Mouse (Mus musculus) lung, adult 18-20 months (tissue): Measurements from ENCODE around the gene Gm21987.
A peak's percentile ranks its signal among the peaks of the same experiment; 100 is the strongest.
"Not testable (repeated sequence)": the region's sequence is repeated elsewhere in the genome, so short reads cannot be mapped to it uniquely, and the experiment has no call there.

Source experiments
- DNase-seq, 2 experiments: peaks; one replicate each; pipeline ENCODE4 v3.0.0; 2022; ENCODE audit warnings: mixed read lengths in 2 of 2

Gm21987 gene

GRCm38 (mm10) chr16:38346529-38347325 is at the start of gene Gm21987, which contains the start of gene Cox17:
TSS of gene Gm21987 (plus strand) at chr16:38347040.
TSS of gene Cox17 (plus strand) at chr16:38346991.
- DNase-seq: peak; percentile 95 to 97

- DNase-seq: no peak
These were observed 48.4 kb upstream of the Gm21987 start for GRCm38 (mm10) chr16:38298410-38298809.

GRCm38 (mm10) chr16:38302367-38302766 is 44.5 kb upstream of the Gm21987 start:
- DNase-seq: no peak

DNA sequence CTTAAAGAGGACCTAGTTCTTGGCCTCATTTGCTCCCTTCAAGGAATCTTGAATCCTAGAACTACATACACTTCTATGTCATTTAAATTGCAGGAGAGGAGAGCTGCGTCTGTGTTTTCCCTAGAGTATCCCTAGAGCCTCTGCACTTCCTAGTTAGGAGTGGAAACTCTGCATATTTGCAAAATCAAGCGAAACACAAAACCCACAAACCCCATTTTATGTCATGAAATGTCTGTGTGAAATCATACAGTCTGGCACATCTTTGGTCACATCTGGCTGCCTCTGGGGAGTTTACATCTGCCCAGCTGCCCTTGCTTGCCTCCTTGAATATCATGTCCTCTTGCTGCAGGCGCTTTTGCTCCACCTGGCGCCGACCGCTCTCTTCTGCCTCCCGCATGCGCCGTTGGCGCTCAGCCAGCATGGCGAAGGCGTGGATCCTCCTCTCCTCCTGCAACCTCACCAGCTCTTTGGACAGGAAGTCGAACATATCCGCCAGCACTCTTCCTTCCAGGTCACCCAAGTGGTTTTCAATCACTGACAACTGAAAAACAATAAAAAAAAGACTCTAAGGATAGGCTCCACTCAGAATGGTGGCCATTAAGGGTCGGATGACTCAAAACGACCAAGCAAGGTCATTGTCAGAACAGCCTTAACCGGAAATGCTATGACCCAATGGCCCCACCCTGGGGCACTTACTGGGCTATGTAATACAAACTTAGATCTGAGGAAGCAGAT is 42.2 kb upstream of the Gm21987 start:
- peak; percentile 51 to 58 for DNase-seq

- DNase-seq: no peak
These were observed 40.1 kb upstream of the Gm21987 start for GRCm38 (mm10) chr16:38306571-38307220.

- DNase-seq: no peak
These were observed 39.6 kb upstream of the Gm21987 start for GRCm38 (mm10) chr16:38307221-38307605.

DNA sequence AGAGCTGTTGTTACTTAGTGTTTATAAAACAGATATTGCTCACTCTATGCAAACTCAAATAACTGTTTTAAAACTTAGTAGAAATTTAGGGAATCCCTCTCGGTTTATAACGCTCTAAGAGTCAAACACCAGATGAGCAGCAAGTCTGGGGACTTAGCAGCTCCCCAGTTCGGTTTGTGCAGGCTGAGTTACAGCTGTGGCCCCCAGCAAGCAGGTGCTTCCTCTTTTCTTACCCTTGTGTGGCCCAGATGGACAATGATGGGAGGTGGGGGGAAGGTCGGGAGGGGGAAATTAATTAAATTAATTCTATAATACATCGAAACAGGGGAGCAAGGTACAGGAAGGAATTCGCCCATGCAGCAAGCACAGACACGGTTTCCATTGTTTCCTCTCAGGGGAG is 39.2 kb upstream of the Gm21987 start:
- no peak for DNase-seq

- no peak for DNase-seq
These were observed 38.6 kb upstream of the Gm21987 start for GRCm38 (mm10) chr16:38308195-38308594.

GRCm38 (mm10) chr16:38318492-38318891 is 28.3 kb upstream of the Gm21987 start:
- DNase-seq: no peak

- DNase-seq: no peak
These were observed 27.8 kb upstream of the Gm21987 start for GRCm38 (mm10) chr16:38319087-38319486.

- peak in 1 of 2 experiments; percentile 39 for DNase-seq
These were observed 25.3 kb upstream of the Gm21987 start for GRCm38 (mm10) chr16:38321452-38321935.

DNA sequence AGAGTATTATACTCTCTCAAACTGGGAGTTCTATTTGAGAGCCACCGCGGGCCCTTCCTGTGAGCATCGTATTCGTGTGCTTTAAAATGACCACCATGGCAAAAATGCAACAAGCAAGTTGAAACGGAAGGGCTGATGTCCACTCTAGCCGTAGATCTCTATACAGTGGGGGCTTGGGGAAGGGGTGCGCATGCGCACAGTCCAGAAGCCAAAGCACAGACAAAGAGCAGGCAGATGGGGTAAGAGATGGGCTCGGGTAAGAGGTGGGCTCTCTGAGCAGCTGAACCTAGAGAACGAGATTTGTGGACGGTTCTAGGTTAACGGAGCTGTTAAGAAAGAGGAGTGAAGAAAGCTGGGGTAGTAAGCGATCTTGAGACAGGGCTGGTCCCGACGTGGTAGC is 22.5 kb upstream of the Gm21987 start:
- DNase-seq: no peak

GRCm38 (mm10) chr16:38326778-38327397 is 20.0 kb upstream of the Gm21987 start:
- no peak for DNase-seq

DNA sequence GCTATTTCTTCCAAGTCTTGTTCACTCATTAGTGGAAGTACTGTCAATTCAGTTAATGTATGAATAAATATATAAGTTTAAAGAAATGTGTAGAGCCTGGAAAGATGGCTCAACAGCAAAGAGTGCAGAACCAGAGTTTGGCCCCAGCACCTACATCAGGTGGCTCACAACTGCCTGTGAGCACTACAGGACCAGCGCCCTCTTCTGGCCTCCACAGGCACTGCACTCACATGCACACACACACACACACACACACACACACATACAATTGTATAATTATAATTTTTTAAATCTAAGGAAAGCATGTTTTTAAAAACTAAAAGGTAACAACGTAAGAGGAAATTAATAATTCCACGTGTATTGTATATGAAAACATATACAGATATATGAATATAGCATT is 17.5 kb upstream of the Gm21987 start:
- DNase-seq: no peak

- DNase-seq: no peak
These were observed 12.4 kb upstream of the Gm21987 start for GRCm38 (mm10) chr16:38334431-38334830.

DNA sequence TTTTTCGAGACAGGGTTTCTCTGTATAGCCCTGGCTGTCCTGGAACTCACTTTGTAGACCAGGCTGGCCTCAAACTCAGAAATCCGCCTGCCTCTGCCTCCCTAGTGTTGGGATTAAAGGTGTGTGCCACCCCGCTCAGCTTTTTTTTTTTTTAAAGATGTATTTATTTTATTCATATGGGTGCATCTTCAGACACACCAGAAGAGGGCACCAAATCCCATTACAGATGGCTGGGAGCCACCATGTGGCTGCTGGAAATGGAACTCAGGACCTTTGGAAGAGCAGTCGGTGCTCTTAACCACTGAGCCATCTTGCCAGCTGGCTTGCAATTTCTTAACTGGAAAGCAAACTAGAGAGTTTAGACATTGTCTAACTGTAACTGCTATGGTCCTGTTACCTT is 8.8 kb upstream of the Gm21987 start:
- DNase-seq: not testable (repeated sequence)

DNA sequence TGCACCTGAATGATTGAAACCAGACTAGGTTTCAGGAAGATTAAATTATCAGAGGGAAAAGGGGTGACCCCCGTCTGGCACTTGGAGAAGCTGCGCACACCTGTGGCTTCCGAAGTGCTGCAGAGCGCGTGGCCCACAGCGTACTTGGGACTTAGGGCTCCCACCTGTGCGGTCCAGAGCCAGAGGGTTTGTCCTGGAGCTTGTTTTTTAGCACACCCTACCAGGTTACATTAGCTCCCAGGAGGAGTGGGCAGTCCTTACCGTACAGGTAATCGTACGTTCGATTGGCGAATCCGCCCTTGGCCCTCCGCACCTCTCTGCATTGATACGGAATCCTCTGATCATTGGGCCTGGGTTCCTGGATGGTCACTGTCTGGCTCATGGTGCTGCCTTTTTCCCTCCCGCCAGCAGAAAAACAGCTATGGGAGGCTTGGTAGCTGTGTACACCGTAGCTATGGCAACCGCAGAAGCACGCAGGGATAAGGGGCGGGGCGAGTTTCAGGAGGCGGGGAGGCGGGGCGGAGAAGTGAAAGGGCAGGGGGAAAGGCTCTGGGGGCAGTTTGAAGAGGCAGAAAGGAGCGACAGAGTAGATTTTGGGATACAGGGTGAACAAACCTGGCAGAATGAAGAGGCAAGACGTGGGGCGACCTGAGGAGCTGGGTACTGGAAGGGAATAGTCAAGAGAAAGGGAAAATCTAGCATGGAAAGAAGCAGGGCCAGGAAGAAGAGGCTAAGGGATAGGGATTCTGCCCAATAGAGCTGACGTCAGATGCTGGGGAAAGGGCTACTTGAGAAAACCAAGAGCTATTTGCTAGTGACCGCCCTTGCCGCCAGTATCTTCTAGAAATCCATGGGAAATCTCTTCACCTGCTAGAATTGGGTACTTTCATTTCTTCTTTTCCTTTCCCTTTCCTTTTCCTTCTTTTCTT is 5.2 kb upstream of the Gm21987 start, which contains the start of gene Maats1:
Gene Maats1, minus strand, starts transcription at position 748 of the 929 bp plus-strand sequence.
- DNase-seq: peak; percentile 79 to 87

DNA sequence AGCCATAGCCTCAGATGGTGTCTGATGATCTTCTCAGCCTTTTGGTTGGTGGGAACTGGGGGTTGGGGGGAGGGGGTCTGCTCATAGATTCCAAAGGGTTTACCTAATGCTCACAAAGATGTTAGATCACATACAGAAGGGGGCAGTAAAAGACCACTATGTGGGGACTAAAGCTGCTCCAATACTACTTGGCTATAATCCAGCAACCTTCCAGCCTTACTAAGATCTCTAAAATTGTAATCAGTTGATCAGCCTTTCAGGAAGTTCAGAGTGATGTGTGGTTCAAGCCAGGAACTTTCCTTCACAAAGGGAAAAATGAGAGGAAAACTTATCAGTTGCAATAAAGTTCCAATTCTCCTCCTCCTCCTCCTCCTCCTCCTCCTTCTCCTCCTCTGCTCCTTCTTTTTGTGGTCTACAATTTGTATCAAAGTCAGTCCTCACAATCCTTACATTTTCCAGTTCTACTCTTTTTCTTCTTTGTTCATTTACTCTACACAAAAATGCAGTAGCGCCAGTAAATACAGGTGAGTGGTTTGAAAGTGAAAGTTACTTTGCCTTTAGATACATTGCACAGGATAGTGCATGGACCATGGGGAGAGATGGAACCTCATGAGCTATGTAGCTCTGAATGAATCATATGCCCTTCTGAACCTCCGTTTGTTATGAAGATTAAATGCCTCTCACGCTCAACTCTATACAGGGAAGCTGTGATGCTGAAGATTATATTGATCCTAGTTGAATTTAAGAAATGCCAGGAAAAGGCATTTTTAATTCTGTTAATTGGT is 1.7 kb upstream of the Gm21987 start:
- DNase-seq: no peak

- DNase-seq: no peak
These were observed 748 bp downstream of the Gm21987 start for GRCm38 (mm10) chr16:38347588-38347987.

DNA sequence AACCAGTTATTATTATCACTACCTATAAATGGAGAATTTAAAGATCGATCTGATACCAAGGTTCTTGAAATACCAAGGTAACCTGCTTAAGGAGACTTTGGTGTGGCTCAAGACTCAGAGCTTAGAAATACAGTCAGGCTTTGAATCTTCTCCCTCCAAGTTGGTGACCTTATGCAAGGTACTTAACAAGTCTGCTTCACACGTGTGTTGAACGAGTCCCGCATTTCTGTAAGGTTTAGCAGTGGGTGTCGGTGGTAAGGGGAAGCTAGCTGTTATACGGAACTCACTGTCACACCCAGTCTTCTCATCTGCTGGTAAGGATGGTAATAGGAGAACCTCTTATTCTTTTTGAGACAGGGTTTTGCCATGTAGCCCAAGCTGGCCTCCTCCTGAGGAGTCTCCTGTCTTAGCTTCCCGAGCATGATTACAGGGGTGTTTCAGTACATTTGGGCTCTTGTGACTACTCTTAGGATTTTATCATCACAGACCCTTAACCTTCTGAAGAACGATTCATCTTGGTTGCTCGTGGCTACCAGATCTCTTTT is 1.4 kb downstream of the Gm21987 start:
- no peak for DNase-seq
